Comparison of ENCODE assay signal across 9 mouse cellular contexts in genomic region chr15:85885606-85886005, GRCm38 (mm10).
"Had no signal": no experiment of that assay in that cellular context is flagged by ENCODE, and none has a peak within 500 bp of the region (broad histone marks: within the 10 kb centered on the region; RNA-seq: fewer than 3 reads in every experiment).

No protein-coding gene starts in this region.

- DNase-seq: heart, postnatal 14 days; heart, postnatal 36 days; kidney, adult 11 months; kidney, adult 2 months; kidney, adult 9 months; kidney, postnatal 14 days; layer of hippocampus, adult 9-11 months; layer of hippocampus, postnatal 36 days; left cerebral cortex, postnatal 4 days had no signal
